Mouse (Mus musculus) ES-Bruce4 (cell line): Measurements from ENCODE around the gene Gm13276.

Source experiments
- CTCF ChIP-seq: IDR thresholded peaks from one replicate; pipeline ENCODE4 v1.8.1; 2011; ENCODE audit warnings: low read depth, low read length
- POLR2A ChIP-seq: IDR thresholded peaks from one replicate; pipeline ENCODE4 v1.8.1; 2011; ENCODE audit warnings: low read length; ENCODE audit not compliant: insufficient read depth

DNA sequence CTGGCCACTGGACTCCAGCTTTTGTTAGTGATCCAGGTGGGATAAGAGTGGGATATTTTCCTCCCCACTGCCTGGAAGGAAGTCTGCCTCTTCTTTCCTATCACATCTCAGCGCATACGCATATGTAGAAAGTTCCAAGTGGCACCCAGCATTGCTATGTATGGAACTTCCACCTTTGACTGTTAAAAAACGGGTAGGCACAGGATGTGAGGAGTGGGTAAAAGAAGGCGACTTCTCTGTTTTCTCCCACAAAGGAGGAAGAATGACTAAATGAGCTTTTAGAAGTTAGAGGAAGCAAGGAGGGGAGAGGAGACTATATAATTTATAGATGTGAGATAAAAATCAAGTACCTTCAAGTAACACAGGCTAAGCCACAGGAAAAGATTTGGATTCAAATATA lies 44.1 kb upstream of the Gm13276 start:
- TF ChIP-seq POLR2A: no peak
- no peak for TF ChIP-seq CTCF
